8 mouse cellular contexts compared by ENCODE assay signal in genomic region chr5:37147536-37147935, GRCm38 (mm10).
DNase-seq lines count a peak whose midpoint lies in the region; ATAC-seq and TF ChIP-seq lines count a peak whose summit lies in the region.

No protein-coding gene starts in this region.

- no peaks in the 10 kb centered on the region for H3K4me1 ChIP-seq in intestine, postnatal 0 days (replicated peaks; ENCODE audit: control insufficient read depth, insufficient read depth, low read length)
- no peaks in the 10 kb centered on the region for H3K4me1 ChIP-seq in intestine, embryonic 15.5 days (replicated peaks)
- no peaks in the 10 kb centered on the region for H3K4me1 ChIP-seq in ES-Bruce4 (ENCODE audit: control insufficient read depth, insufficient read depth, low read length)
- H3K4me1 ChIP-seq in bone marrow macrophage, adult 2 months (ENCODE audit: control insufficient read depth, insufficient read depth, low read length), result no peaks in the 10 kb centered on the region
- H3K4me1 ChIP-seq in olfactory bulb, adult 2 months (ENCODE audit: control insufficient read depth, insufficient read depth, low read length), result no peaks in the 10 kb centered on the region

- H3K4me2 ChIP-seq in intestine, postnatal 0 days (replicated peaks; ENCODE audit: low read depth), result no peak overlapping the region
- no peak overlapping the region for H3K4me2 ChIP-seq in intestine, embryonic 15.5 days (replicated peaks)

- no peak overlapping the region for H3K4me3 ChIP-seq in intestine, postnatal 0 days (ENCODE audit: low read depth, low read length)
- no peak overlapping the region for H3K4me3 ChIP-seq in intestine, embryonic 15.5 days (replicated peaks)
- H3K4me3 ChIP-seq in ES-Bruce4 (ENCODE audit: low read depth, low read length), result no peak overlapping the region
- H3K4me3 ChIP-seq in bone marrow macrophage, adult 2 months (ENCODE audit: insufficient read depth, low read length), result no peak overlapping the region
- no peak overlapping the region for H3K4me3 ChIP-seq in olfactory bulb, adult 2 months (ENCODE audit: insufficient read depth, low read depth, low read length)

- WGBS in intestine, postnatal 0 days, result 15% methylated on average over 4 of the region's 4 CpGs
- 20% methylated on average over 4 of the region's 4 CpGs for WGBS in intestine, embryonic 15.5 days
- WGBS in olfactory bulb, adult 2 months, result 17% methylated on average over 4 of the region's 4 CpGs

- no peak for TF ChIP-seq POLR2A in ES-Bruce4 (IDR thresholded peaks at IDR 0.05; ENCODE audit: insufficient read depth, low read length)
- TF ChIP-seq POLR2A in bone marrow macrophage, adult 2 months (IDR thresholded peaks at IDR 0.05; ENCODE audit: borderline replicate concordance, low read depth, low read length), result no peak
- no peak for TF ChIP-seq POLR2A in olfactory bulb, adult 2 months (IDR thresholded peaks at IDR 0.05; ENCODE audit: insufficient read depth, low read depth, low read length)

- no peak overlapping the region for H3K27ac ChIP-seq in intestine, postnatal 0 days (ENCODE audit: low read depth, low read length)
- H3K27ac ChIP-seq in intestine, embryonic 15.5 days, result no peak overlapping the region
- H3K27ac ChIP-seq in ES-Bruce4 (ENCODE audit: insufficient read depth, low read length), result no peak overlapping the region
- H3K27ac ChIP-seq in bone marrow macrophage, adult 2 months (ENCODE audit: insufficient read depth, low read depth, low read length), result no peak overlapping the region
- no peak overlapping the region for H3K27ac ChIP-seq in olfactory bulb, adult 2 months (ENCODE audit: insufficient read depth, low read depth, low read length)

- no peaks in the 10 kb centered on the region for H3K27me3 ChIP-seq in intestine, postnatal 0 days (replicated peaks; ENCODE audit: control insufficient read depth, insufficient read depth, low read length)
- no peaks in the 10 kb centered on the region for H3K27me3 ChIP-seq in intestine, embryonic 15.5 days (replicated peaks)
- no peaks in the 10 kb centered on the region for H3K27me3 ChIP-seq in ES-Bruce4 (ENCODE audit: control insufficient read depth, insufficient read depth, low read length, poor library complexity, severe bottlenecking)

- peak; percentile 92 for TF ChIP-seq CTCF in intestine, postnatal 0 days (IDR thresholded peaks at IDR 0.05; ENCODE audit: low read depth)
- peak; percentile 97 for TF ChIP-seq CTCF in ES-Bruce4 (IDR thresholded peaks at IDR 0.05; ENCODE audit: low read depth, low read length)
- TF ChIP-seq CTCF in bone marrow macrophage, adult 2 months (IDR thresholded peaks at IDR 0.05; ENCODE audit: low read depth, low read length), result peak; percentile 77
- TF ChIP-seq CTCF in olfactory bulb, adult 2 months (IDR thresholded peaks at IDR 0.05; ENCODE audit: insufficient read depth, low read depth, low read length), result peak; percentile 63; the same call in 1 of the 2 replicates

- peak; percentile 61 to 73 for DNase-seq in left cerebral cortex, postnatal 25 days (ENCODE audit: low spot score in 2 of 2)
- no peak for DNase-seq in urinary bladder, adult 2 months (ENCODE audit: low spot score)

- intact Hi-C loops in left cerebral cortex, postnatal 25 days (cut with DNase I), result no loop called here

- no peaks in the 10 kb centered on the region for H3K9me3 ChIP-seq in intestine, postnatal 0 days (ENCODE audit: control insufficient read depth)
- H3K9me3 ChIP-seq in intestine, embryonic 15.5 days, result no peaks in the 10 kb centered on the region
- no peaks in the 10 kb centered on the region for H3K9me3 ChIP-seq in ES-Bruce4 (replicated peaks; ENCODE audit: control insufficient read depth, insufficient read depth, low read length, poor library complexity, severe bottlenecking)

- H3K36me3 ChIP-seq in intestine, postnatal 0 days (ENCODE audit: control insufficient read depth, insufficient read depth), result no peaks in the 10 kb centered on the region
- no peaks in the 10 kb centered on the region for H3K36me3 ChIP-seq in intestine, embryonic 15.5 days
- no peaks in the 10 kb centered on the region for H3K36me3 ChIP-seq in ES-Bruce4 (ENCODE audit: control insufficient read depth, insufficient read depth, low read length, poor library complexity, severe bottlenecking)

- TF ChIP-seq EP300 in ES-Bruce4 (IDR thresholded peaks at IDR 0.05; ENCODE audit: insufficient read depth, low read depth, low read length), result no peak

- no peak overlapping the region for H3K9ac ChIP-seq in intestine, postnatal 0 days (ENCODE audit: low read depth, low read length)
- H3K9ac ChIP-seq in intestine, embryonic 15.5 days, result no peak overlapping the region
- H3K9ac ChIP-seq in ES-Bruce4 (ENCODE audit: low read depth, poor library complexity, severe bottlenecking), result no peak overlapping the region

- no peak for ATAC-seq in intestine, postnatal 0 days
- ATAC-seq in intestine, embryonic 15.5 days, result no peak
- ATAC-seq in erythroblast, adult 5-6 weeks (replicated peaks; ENCODE audit: low FRiP score, poor library complexity, severe bottlenecking), result peak; percentile 69
